Mouse (Mus musculus) MEL (cell line): Measurements from ENCODE around the gene Gm10518. TPM values are rescaled to one million over a fixed set of nuclear protein-coding genes. Genes with fewer than 3 reads are reported as not detected.
A peak's percentile ranks its signal among the peaks of the same experiment; 100 is the strongest.

Experiments used
- DNase-seq: peaks from one replicate; pipeline ENCODE4 v3.0.0; 2011; ENCODE audit warnings: low read depth, low spot score
- H3K27ac ChIP-seq: 2 replicates; pipeline ENCODE4 v1.5.1; 2012; ENCODE audit warnings: low read depth, mild to moderate bottlenecking, control low read depth, low read length, moderate library complexity; ENCODE audit not compliant: control insufficient read depth
- H3K27me3 ChIP-seq, 2 experiments: fragments of 150-350 bp in 1 of 2; sonication (generic) in 1 of 2; 2 replicates each; pipeline ENCODE4 v1.6.1; 2012; ENCODE audit warnings: low read length in 2 of 2, mild to moderate bottlenecking in 2 of 2, improper control_type of control experiment in 1 of 2, moderate library complexity in 1 of 2; ENCODE audit not compliant: insufficient read depth in 2 of 2, control insufficient read depth in 1 of 2
- H3K36me3 ChIP-seq, 2 experiments: 2 replicates each; pipeline ENCODE4 v1.6.1; 2012 to 2014; ENCODE audit warnings: low read length in 2 of 2, improper control_type of control experiment in 1 of 2, inconsistent platforms in 1 of 2, mild to moderate bottlenecking in 1 of 2; ENCODE audit not compliant: insufficient read depth in 2 of 2, control insufficient read depth in 1 of 2
- H3K4me1 ChIP-seq, 2 experiments: fragments of 150-350 bp in 1 of 2; sonication (generic) in 1 of 2; 2 replicates each; pipeline ENCODE4 v1.6.1; 2012; ENCODE audit warnings: low read length in 2 of 2, improper control_type of control experiment in 1 of 2, mild to moderate bottlenecking in 1 of 2; ENCODE audit not compliant: insufficient read depth in 2 of 2, control insufficient read depth in 1 of 2
- H3K4me3 ChIP-seq, 2 experiments: fragments of 150-350 bp in 1 of 2; sonication (generic) in 1 of 2; 2 replicates each; pipeline ENCODE4 v1.5.1; 2012; ENCODE audit warnings: low read depth in 2 of 2, low read length in 2 of 2, mild to moderate bottlenecking in 2 of 2, moderate library complexity in 2 of 2, control low read depth in 1 of 2, improper control_type of control experiment in 1 of 2; ENCODE audit not compliant: control insufficient read depth in 1 of 2, insufficient read depth in 1 of 2
- H3K79me2 ChIP-seq: 2 replicates; pipeline ENCODE4 v1.6.1; 2012; ENCODE audit warnings: mild to moderate bottlenecking, low read length, moderate library complexity; ENCODE audit not compliant: control insufficient read depth, poor library complexity, insufficient read depth
- H3K9ac ChIP-seq: 2 replicates; pipeline ENCODE4 v1.6.1; 2012; ENCODE audit warnings: low read depth, mild to moderate bottlenecking, control low read depth, low read length, moderate library complexity; ENCODE audit not compliant: control insufficient read depth, poor library complexity, severe bottlenecking
- H3K9me3 ChIP-seq: fragments of 150-350 bp; sonication (generic); replicated peaks from 2 replicates; pipeline ENCODE4 v1.6.1; 2012; ENCODE audit warnings: mild to moderate bottlenecking, low read length, improper control_type of control experiment, moderate library complexity; ENCODE audit not compliant: insufficient read depth
- BHLHE40 ChIP-seq: IDR thresholded peaks from 2 replicates; pipeline ENCODE4 v1.6.1; 2012; ENCODE audit warnings: low read depth, mild to moderate bottlenecking, inconsistent platforms, low read length, improper control_type of control experiment, borderline replicate concordance
- CHD1 ChIP-seq: IDR thresholded peaks from 2 replicates; pipeline ENCODE4 v1.6.1; 2012; ENCODE audit warnings: low read depth, mild to moderate bottlenecking, inconsistent platforms, low read length, improper control_type of control experiment
- CHD2 ChIP-seq: IDR thresholded peaks from 2 replicates; pipeline ENCODE4 v1.6.1; 2011; ENCODE audit warnings: low read length, improper control_type of control experiment
- E2F4 ChIP-seq: IDR thresholded peaks from 2 replicates; pipeline ENCODE4 v1.6.1; 2011; ENCODE audit warnings: low read depth, low read length, improper control_type of control experiment, borderline replicate concordance
- ELF1 ChIP-seq: IDR thresholded peaks from 2 replicates; pipeline ENCODE4 v1.6.1; 2014; ENCODE audit warnings: low read depth, mild to moderate bottlenecking, inconsistent platforms, low read length, improper control_type of control experiment, moderate library complexity
- EP300 ChIP-seq, 2 experiments: IDR thresholded peaks; 2 replicates each; pipeline ENCODE4 v1.6.1; 2011; ENCODE audit warnings: improper control_type of control experiment in 2 of 2, low read length in 2 of 2, low read depth in 1 of 2, mild to moderate bottlenecking in 1 of 2
- ETS1 ChIP-seq: IDR thresholded peaks from 2 replicates; pipeline ENCODE4 v1.6.1; 2012; ENCODE audit warnings: low read depth, mild to moderate bottlenecking, inconsistent platforms, low read length, improper control_type of control experiment, moderate library complexity
- GABPA ChIP-seq: IDR thresholded peaks from 2 replicates; pipeline ENCODE4 v1.6.1; 2012; ENCODE audit warnings: low read depth, mild to moderate bottlenecking, inconsistent platforms, low read length, improper control_type of control experiment, moderate library complexity
- GATA1 ChIP-seq: IDR thresholded peaks from 2 replicates; pipeline ENCODE4 v1.6.1; 2011; ENCODE audit warnings: low read depth, low read length, improper control_type of control experiment
- KAT2A ChIP-seq: conservative IDR thresholded peaks from 2 replicates; pipeline ENCODE4 v1.6.1; 2012; ENCODE audit warnings: low read depth, low read length, improper control_type of control experiment, inconsistent platforms
- MAFK ChIP-seq: IDR thresholded peaks from 2 replicates; pipeline ENCODE4 v1.6.1; 2011; ENCODE audit warnings: low read depth, mild to moderate bottlenecking, low read length, improper control_type of control experiment, borderline replicate concordance
- MYC ChIP-seq: IDR thresholded peaks from 2 replicates; pipeline ENCODE4 v1.6.1; 2011; ENCODE audit warnings: low read depth, mild to moderate bottlenecking, low read length, improper control_type of control experiment, moderate library complexity
- POLR2A ChIP-seq, 2 experiments: IDR thresholded peaks; 2 replicates each; pipeline ENCODE4 v1.6.1; 2011 to 2012; ENCODE audit warnings: low read length in 2 of 2, mild to moderate bottlenecking in 2 of 2, control low read depth in 1 of 2, improper control_type of control experiment in 1 of 2, low read depth in 1 of 2, moderate library complexity in 1 of 2; ENCODE audit not compliant: control insufficient read depth in 1 of 2, insufficient read depth in 1 of 2, poor library complexity in 1 of 2
- POLR2AphosphoS2 ChIP-seq: IDR thresholded peaks from 2 replicates; pipeline ENCODE4 v1.6.1; 2011; ENCODE audit warnings: low read length, improper control_type of control experiment
- POLR2AphosphoS5 ChIP-seq: IDR thresholded peaks from 2 replicates; pipeline ENCODE4 v1.6.1; 2012; ENCODE audit warnings: low read depth, borderline replicate concordance, mild to moderate bottlenecking, inconsistent platforms, low read length, moderate library complexity, mixed read lengths
- RAD21 ChIP-seq: IDR thresholded peaks from 2 replicates; pipeline ENCODE4 v1.6.1; 2011; ENCODE audit warnings: mild to moderate bottlenecking, low read depth, low read length, improper control_type of control experiment
- RCOR1 ChIP-seq: IDR thresholded peaks from 2 replicates; pipeline ENCODE4 v1.6.1; 2012; ENCODE audit warnings: low read depth, mild to moderate bottlenecking, inconsistent platforms, low read length, improper control_type of control experiment
- SIN3A ChIP-seq: IDR thresholded peaks from 2 replicates; pipeline ENCODE4 v1.6.1; 2012; ENCODE audit warnings: low read length, improper control_type of control experiment, inconsistent platforms
- SMC3 ChIP-seq: IDR thresholded peaks from 2 replicates; pipeline ENCODE4 v1.6.1; 2011; ENCODE audit warnings: low read depth, low read length, improper control_type of control experiment
- TAL1 ChIP-seq: IDR thresholded peaks from 2 replicates; pipeline ENCODE4 v1.6.1; 2012; ENCODE audit warnings: mild to moderate bottlenecking, inconsistent platforms, low read length, moderate library complexity, mixed read lengths
- TCF12 ChIP-seq: IDR thresholded peaks from 2 replicates; pipeline ENCODE4 v1.6.1; 2014; ENCODE audit warnings: low read depth, mild to moderate bottlenecking, inconsistent platforms, low read length, improper control_type of control experiment, moderate library complexity
- UBTF ChIP-seq: IDR thresholded peaks from 2 replicates; pipeline ENCODE4 v1.6.1; 2012; ENCODE audit warnings: low read depth, mild to moderate bottlenecking, inconsistent platforms, low read length, improper control_type of control experiment, moderate library complexity, borderline replicate concordance; ENCODE audit not compliant: insufficient read depth
- ZMIZ1 ChIP-seq: IDR thresholded peaks from 2 replicates; pipeline ENCODE4 v1.6.1; 2012; ENCODE audit warnings: low read depth, mild to moderate bottlenecking, inconsistent platforms, low read length, improper control_type of control experiment, moderate library complexity
- ZNF384 ChIP-seq: IDR thresholded peaks from 2 replicates; pipeline ENCODE4 v1.6.1; 2012; ENCODE audit warnings: low read depth, mild to moderate bottlenecking, inconsistent platforms, low read length, improper control_type of control experiment
- polyA plus RNA-seq, 2 experiments: library from polyadenylated mRNA; stranded (reverse) in 1 of 2; unstranded in 1 of 2; fragments of >175 nt in 1 of 2; fragments of >200 nt in 1 of 2; gene quantifications; 2 replicates each; pipeline versions ENCODE4 v1.2.1 to v1.2.4; 2012; ENCODE audit warnings: low replicate concordance in 2 of 2, low read depth in 1 of 2; ENCODE audit not compliant: insufficient read length in 2 of 2, insufficient read depth in 1 of 2, missing spikeins in 1 of 2
- total RNA-seq: library from RNA; depleted of rRNA; stranded (reverse); fragments of 300-350 nt; gene quantifications from 2 replicates; pipeline ENCODE4 v1.2.3, GENCODE M21; 2012

The Gm10518 gene
- total and polyA plus RNA-seq, 3 experiments = 0.42 to 5.2 TPM; not detected in 1

DNA sequence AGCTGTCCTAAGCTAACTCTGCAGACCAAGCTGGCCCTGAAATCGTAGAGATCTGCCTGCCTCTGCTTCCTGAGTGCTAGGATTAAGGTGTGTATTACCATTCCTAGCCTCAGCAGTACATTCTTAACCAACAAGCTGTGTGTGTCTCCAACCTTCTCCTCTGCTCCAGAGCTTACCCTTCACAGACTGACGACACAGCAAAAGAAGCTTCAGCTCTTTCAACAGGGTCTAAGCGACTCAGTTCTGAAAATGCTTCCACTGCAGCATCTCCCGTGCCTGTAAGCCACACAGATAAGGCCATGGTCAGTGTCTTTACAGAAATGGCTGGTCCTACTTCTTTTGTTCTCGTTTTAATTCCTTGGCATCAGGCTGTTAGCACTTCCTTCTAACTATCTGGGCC is 43.1 kb upstream of the Gm10518 start:
- DNase-seq = no peak
- Histone ChIP-seq H3K9me3 (no peaks in the 10 kb centered on the region), H3K79me2 (no peaks in the 10 kb centered on the region), H3K27ac (no peak overlapping the region; the same call in 1 of the 2 replicates), H3K36me3 (peaks cover 20 to 58% of the 10 kb centered on the region in 2 experiments), H3K4me3 (no peak overlapping the region), H3K9ac (no peak overlapping the region), H3K27me3 (no peaks in the 10 kb centered on the region), H3K4me1 (peaks cover 4 to 5% of the 10 kb centered on the region in 2 experiments)
- TF ChIP-seq MAFK (no peak), CHD1 (no peak), POLR2A (IDR thresholded peaks at IDR 0.05; ENCODE audit: control insufficient read depth in 1 of 2, insufficient read depth in 1 of 2, low read depth in 1 of 2, low read length in 2 of 2, poor library complexity in 1 of 2) (no peak), UBTF (no peak), EP300 (IDR thresholded peaks at IDR 0.05; ENCODE audit: low read depth in 1 of 2, low read length in 2 of 2) (no peak), E2F4 (no peak), ELF1 (no peak), SMC3 (no peak), BHLHE40 (no peak), ETS1 (no peak), MYC (no peak), KAT2A (no peak), POLR2AphosphoS2 (no peak), ZMIZ1 (no peak), GABPA (no peak), ZNF384 (no peak), RCOR1 (no peak), RAD21 (no peak), POLR2AphosphoS5 (no peak)

DNA sequence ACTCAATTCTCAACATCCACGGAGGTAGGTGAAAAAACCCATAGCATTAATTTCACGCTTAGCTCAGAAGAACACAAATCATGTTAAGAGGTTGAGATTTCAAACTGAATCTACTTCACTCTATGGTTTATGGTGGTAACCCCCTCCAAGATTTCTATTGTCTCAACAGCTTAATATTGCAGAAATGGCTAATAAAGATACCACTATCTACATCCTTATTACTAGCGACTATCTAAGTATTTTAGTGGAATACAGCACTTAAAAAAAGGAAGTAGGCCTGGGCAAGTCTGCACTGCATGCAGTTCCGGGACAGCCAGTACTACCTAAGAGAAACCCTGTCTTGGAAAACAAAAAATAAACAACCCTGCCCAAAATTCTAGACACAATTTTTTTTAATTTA is 42.6 kb upstream of the Gm10518 start:
- H3K79me2 ChIP-seq = no peaks in the 10 kb centered on the region
- no peak overlapping the region for H3K9ac ChIP-seq
- no peaks in the 10 kb centered on the region for H3K27me3 ChIP-seq
- peak; percentile 54 for DNase-seq
- H3K9me3 ChIP-seq = no peaks in the 10 kb centered on the region
- peaks cover 4 to 5% of the 10 kb centered on the region in 2 experiments for H3K4me1 ChIP-seq
- peaks cover 20 to 59% of the 10 kb centered on the region in 2 experiments for H3K36me3 ChIP-seq
- H3K27ac ChIP-seq = no peak overlapping the region
- TF ChIP-seq GATA1 (peak; percentile 66), TCF12 (peak; percentile 63), ELF1 (0 out of 2 replicates have a peak, but pooled peaks have one; percentile 38), ETS1 (no peak), RCOR1 (peak; percentile 97), SIN3A (peak; percentile 31; the same call in 1 of the 2 replicates), ZNF384 (0 out of 2 replicates have a peak, but pooled peaks have one; percentile 17), RAD21 (no peak), TAL1 (no peak), BHLHE40 (no peak), MAFK (no peak), CHD2 (no peak), EP300 (IDR thresholded peaks at IDR 0.05; ENCODE audit: low read depth in 1 of 2, low read length in 2 of 2) (peak; percentile 65 to 76), ZMIZ1 (no peak)
- no peak overlapping the region for H3K4me3 ChIP-seq
